Mouse (Mus musculus) NIH3T3 (cell line): ENCODE data around the gene Map1s.
"Not testable (repeated sequence)": the region's sequence is repeated elsewhere in the genome, so short reads cannot be mapped to it uniquely, and the experiment has no call there.

Source experiments
- DNase-seq: peaks from one replicate; pipeline ENCODE4 v3.0.0-alpha.2; 2012; ENCODE audit warnings: low read depth

Gene Map1s

DNA sequence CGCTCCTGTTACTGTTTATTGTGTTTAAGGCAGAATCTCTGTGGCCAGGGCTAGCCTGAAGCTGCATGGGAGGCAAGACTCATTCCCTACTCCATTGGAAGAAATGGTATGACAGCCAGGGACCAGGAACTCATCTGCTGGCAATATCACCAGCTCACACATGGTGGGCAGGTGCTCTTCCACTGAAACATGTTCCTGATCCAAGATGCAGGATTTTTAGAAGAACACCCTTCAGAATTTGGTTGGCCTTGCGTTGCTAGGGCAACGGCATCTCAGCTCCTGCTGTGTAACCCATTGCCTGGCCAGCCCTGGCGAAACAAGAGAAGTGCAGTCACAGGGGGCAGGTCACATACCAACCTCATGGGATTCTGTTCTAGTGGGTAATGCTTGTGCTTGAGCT is 26.2 kb upstream of the Map1s start:
- peak; percentile 68 for DNase-seq

DNA sequence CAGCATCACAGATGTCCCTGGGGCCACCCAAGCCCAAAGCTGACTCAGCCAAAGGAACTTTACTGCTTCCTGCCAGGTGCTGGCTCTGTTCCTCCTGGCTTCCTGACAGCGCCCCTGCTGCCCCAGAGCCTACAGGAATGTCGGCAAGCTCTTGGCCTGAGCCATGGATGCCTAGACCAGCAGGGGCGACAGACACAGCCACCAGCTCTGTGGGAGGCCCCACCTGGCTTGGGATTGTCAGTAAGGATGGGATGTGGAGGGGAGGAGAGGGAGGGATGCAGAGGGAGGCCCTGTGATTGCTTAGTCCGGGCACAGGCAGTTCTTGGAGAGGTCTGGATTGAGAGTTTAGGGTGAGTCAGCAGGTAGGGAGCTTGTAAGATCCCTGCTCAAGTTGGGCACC is 25.6 kb upstream of the Map1s start:
- peak; percentile 74 for DNase-seq

DNA sequence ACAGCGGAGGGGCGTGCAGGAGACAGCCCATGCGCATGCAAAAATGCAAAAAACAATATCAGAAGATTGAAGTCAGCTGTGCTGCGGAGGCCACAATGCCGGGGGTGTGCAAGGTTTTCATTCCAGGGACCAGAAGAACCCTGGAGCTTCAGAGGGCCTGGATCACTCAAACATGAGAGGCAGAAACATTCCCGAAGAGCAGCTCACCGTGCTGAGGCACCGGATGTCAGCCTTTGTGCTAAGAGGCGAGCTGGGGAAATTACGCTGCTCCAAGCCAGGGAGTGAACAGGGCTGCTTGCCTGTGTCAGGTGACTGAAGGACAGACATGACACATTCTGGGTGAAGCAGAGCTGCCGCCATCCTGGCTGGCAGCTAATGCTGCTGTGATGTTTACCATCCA is 25.2 kb upstream of the Map1s start:
- DNase-seq, result peak; percentile 83

DNA sequence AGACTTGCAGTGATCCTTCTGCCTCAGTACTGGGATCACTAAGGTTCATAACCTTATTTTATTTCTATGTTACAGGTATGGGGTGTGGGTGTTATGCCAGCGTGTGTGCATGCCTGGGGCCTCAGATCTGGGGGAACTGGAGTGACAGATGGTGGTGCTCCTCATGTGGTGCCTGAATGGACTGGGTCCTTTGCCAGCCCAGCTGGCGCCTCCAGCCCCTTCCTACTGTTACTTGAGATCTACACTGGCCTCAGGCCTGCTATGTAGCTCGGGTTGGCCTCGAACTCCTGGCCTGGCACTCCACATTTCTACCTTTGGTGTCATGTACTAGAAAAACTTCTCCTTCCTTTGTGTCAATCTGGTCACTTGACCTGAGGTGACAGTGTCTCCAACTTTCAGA is 21.5 kb upstream of the Map1s start:
- no peak for DNase-seq

DNA sequence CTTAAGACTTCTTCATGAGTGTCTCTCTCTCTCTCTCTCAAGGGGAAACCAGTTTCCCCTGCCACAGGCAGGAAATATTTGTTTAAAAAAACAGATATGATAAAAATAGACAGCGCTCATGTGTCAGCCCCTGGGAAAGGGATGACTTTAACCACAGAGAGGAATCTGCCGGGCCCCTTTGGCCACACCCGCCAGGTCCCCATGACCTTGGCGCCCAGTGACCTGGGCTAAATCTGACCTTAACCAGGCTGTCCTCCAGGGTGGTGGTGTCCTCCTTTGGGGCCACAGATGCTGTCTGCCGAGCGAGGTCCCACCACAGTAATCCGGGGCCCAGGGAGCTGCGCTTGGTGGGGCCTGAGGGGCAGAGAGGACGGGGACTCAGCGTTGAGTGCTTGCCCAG is 21.0 kb upstream of the Map1s start:
- DNase-seq, result no peak

DNA sequence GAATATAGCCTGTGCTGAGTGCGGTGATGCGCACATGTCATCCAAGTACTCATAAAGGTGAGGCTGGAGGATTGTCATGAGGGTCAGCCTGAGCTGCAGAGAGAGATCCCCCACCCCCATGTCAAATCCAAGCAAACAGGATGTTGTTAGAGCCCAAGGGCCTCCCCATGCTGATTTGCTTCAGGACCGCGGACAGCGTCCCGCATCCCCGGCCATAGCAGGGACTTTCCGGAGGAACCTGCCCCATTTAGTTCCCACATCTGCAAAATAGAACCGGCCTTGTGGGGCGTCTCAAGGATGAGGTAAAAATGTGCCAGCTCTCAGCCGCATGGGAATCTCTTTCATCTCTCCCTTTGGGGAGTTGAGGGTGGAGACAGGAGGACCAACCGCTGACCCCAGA is 20.1 kb upstream of the Map1s start:
- peak; percentile 85 for DNase-seq

DNA sequence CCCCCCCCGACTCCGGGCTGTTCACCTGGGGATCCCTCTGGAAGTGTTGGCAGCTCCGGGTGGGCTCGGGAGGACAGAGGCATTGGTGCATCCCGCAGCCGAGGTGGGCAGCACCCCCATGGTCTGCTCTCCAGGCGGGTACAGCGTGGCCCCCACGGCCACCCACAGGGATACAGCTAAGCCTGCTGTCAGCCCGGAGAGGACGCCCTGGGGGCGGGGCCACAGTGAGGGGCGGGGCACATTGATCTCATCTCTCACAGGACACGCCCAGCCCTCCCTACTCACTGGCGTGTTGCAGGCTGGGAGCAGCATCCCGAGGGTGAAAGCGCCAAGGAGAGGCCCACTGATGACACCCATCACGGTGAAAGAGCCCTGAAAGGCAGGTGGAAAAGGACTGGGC is 18.1 kb upstream of the Map1s start:
- no peak for DNase-seq

DNA sequence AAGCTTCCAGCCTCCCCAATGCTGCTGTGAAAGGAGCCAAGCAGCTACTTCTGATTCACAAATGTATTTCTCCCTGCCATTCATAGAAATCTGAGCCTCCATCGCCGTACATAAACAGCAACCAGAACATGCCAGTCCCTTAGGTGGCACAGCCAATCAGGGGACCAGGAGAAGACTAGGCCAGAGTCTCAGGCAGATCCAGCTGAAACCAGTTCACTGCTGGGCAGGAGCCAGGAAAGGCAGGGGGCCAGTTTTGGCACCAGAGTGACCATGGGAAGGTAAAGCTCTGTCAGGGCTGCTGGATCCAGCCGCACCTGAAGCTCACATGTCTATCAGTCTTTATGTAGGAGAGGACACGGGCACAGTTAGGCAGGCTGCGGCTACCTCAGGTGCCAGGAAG is 15.1 kb upstream of the Map1s start:
- DNase-seq, result no peak

DNA sequence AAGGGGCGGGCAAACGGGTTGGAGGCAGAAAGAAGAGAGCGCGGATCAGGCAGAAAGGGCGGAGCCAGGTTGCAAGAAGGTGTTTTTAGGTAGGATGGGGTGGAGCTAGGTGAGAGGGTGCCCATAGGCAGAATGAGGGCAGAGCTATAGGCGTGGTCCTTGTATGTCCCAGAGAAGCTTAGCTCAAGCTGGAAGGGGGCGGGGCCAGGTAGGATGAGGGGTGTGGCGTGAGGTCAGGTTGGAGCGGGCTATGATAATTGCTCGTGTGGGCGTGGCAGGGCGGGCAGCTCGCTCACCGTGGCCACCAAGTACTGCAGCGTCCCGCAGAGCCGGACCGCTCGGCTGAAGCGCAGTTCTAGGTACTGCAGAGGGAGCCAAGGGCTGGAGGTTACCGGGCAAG is 14.4 kb upstream of the Map1s start:
- no peak for DNase-seq

DNA sequence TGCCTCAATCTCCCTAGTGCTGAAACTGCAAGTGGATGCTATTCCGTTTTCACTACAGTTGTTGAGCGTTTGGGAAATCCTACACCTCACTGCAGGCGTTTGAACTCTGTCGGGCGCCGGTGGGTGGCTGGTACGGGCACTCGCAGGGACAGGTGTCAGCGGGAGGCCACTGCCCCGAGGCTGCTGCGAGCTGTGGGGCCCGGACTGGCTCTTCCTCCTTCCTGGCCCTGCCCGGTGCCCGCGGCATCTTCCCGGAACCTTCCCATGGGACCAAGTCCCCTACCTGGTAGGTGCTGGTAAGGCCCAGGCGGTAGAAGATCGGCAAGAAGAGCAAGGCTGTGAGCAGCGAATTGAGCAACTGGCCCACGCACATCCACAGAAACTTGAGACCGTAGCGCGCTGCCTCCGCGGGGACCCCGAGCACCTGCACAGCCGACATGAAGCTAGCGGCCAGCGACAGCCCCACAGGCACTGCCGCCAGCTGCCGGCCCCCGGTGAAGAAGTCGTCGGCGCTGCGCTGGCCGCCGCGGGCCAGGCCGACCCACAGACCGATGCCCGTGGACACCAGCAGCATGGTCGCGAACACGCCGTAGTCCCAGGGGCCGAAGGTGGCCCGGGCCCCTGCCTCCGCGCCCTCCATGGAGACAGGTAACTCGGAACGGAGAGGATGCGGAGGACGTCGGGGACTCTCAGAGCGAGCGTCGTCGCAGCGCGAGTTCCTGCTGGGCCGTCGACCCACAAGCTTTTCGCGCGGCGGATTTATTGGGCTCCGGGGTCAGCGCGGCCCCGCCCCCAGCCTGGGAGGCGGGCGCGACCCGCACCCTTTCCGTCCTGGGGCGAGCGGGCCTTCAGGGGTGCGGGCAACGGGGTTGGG is 13.5 kb upstream of the Map1s start, which contains the start of gene Slc5a5:
TSS of gene Slc5a5 (minus strand) at position 736 of the 874 bp plus-strand sequence.
- DNase-seq, result no peak

DNA sequence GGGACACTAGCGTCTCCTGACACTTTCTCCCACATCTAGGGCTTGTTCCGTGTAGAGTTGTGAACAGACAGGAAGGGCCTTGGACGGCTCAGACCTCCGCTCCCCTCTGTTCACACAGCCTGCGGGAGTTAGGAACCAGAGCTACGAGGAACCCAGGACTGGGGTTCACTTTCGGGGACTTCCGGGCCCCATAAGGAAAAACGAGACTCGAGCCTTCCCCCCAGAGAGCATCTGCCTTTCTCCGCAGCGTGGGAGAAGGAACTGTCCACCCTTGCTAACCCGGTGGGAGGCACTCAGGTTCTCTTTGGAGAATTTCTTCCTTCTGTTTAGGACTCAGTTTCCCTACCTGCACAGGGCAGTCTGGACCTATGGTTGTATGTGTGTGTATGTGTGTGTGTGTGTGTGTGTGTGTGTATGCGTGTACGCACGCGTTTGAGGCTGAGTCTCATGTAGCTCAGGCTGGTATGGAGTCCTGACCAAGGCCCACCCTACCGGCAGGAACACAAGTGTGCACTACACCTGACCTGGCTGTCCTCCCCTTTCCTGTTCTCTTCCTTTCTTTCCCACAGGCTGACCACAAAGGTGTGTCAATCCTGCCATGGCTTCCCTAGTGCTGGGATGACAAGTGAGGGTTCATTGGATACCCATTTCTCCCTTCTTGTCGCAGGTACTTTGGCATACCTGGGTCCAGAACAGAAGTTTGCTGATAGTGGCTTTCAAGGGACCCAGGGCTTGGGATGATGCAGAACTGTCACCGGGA is 12.7 kb upstream of the Map1s start:
- DNase-seq, result no peak

DNA sequence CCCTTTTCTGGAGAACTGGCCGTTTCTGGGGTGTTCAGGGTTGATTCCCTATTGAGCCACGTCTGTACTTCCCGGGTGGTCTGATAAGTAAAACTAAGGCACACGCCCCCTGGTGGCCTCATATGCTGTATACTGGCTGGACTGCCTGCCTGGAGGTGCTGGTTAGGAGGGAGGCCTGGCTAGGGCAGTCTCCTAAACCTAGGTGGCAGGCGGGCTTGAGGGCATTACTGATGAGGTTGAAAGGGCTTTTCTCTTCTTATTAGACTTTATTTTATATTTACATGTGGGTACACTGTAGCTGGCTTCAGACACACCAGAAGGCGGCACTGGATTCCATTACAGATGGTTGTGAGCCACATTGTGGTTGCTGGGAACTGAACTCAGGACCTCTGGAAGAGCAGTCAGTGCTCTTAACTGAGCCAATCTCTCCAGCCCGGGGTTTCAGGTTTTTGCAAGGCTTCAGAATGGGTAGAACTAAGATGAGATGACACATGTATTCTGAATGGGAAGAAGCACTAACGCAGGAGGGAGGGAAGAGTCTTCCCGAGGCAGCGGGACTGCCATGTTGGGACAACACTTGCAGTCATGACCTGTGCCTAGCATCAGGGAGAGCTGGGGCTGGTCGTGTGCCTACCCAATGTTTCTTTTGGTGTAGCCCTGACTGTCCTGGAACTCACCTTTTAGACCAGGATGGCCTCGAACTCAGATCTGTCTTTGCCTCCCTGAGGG is 11.9 kb upstream of the Map1s start:
- DNase-seq, result peak; percentile 94

DNA sequence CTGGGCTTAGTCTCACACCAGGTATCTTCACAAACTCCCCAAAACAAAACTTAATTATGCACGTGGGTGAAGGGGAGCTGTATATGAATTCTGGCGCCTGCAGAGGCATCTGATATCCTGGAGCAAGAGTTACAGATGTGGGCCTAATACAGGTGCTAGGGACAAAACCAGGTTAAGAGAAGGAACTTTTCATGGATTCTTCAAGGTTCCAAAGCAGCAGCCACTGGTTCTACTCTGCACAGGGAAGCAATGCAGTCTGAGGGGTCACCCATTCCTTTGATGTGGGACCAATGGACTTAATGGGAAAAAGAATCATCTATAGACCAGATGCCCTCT is 11.4 kb upstream of the Map1s start:
- no peak for DNase-seq

DNA sequence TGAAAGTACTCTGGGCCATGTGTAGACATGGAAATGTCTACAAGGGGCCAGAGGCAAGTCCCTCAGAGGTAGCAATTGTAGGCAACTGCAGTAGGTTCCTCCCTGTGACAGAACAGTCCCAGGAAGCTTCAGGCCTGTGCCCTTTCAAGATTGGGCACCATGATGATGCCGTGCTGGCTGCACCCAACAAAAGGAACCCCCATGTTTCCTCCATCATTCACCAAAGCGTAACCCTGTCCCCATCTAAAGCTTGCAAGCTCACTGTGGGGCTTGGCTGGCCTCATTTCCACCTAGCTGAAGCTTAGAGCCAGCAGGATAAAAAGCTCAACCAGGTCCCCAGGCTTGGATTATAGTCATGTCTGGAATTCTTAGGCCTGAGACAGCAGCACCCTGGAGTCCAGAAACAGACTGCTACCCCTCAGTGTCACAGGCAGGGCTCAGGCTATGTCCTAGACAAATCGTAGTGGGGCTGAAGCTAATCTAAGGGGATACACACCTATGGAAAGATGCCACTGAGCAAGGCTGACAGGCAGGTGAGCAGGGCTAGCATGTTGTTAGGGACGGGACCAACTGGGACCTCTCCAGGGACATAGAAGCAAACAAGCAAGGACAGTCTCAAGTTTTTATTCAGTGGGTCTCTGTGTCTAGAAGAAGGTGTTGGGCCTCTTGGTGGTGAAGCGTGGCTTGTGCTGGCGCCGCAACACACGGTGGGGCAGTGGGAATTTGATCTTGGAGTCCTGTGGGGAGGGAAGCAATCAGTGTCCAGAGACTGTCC is 10.8 kb upstream of the Map1s start:
- DNase-seq, result no peak

DNA sequence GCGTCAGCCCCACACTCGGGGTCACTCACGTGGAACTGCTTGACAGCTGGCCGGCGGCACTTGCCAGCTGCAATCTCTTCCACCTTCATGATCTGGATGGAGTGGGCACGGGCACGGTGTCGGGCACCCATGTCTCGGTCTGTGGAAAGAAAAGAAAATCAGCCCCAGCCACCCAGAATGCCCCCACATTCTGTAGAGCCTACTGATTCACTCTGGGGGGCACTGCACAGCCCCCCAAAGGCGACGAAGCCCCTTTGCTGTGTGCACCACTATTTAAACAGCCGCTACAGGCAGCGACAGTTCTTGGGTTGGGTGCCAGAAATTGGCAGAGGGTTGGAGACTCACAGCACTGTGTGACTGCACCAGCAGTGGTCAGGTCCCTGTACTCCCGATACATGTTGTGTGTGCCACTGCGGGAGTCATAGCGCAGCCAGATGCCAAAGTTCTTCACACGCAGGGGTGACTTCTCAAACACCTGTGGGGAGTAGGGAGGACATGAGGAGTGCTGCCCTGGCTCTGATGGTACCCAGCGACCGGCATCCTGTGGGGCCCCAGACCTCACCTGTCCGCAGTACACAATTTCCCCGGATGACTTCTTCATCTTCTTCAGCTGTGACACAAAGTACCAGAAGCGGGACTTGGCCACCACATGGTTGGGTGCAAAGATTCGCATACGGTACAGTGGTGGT is 10.0 kb upstream of the Map1s start:
- not testable (repeated sequence) for DNase-seq

DNA sequence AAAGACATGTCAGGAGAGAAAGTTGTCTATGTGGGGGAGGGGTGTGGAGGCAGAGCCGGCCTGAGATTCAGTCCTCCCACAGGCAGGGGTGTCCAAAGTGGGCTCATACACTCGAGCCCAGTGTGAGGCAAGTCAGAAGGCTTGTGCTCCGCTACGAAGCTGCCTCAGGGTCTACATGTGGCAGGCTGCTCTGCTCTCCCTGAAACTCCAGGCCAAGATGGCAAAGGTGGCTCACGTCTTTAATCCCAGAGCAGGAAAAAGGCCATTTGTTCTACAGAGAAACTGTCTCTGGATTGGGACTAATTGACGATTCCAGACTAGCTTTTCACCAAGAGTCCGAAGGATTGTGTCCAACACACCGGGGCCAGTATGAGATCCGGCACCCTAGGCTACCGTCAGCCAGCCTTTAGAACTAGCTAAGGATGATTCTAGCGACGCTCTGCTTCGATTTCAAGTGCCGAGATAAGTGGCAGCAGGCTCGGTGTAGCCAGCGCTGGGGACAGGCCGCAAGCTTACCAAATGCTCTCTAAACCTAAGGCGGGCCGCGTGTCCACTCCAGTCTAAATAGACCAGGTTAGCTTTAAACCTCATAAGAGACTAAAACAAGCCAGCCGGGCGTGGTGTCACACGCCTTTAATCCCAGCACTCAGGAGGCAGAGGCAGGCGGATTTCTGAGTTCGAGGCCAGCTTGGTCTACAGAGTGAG is 9.3 kb upstream of the Map1s start:
- peak; percentile 38 for DNase-seq

DNA sequence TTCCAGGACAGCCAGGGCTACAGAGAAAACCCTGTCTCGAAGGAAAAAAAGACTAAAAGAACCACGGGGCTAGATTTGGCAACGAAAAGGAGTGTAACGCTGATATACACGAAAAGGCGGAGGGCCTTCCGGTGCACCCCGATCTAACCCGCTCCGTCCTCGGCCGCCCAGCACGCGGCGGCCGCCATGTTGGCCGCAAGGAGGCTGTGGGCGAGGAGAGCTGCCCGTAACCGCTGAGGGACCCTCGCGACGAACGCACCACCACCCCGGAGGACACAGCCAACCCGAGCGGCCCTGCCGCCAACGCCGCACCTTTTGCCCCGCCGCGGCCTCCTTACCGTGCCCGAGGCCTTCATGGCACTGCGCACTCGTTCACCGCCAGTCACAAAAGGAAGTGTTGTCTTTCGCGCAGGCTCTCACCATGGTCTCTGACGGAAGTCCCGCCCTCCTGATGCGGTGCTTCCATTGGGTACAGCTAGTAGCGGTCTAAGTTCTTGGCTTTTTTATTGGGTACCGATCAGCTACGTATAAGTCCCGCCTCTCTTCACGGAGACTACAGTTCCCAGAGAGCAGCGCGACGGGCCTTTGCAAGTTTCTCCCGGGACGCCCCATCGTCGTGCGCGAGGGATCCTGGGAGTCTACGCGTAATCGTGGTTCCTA is 8.6 kb upstream of the Map1s start, which contains the start of gene Rpl18a:
TSS of gene Rpl18a (minus strand) at position 392 of the 660 bp plus-strand sequence.
- peak; percentile 98 for DNase-seq

DNA sequence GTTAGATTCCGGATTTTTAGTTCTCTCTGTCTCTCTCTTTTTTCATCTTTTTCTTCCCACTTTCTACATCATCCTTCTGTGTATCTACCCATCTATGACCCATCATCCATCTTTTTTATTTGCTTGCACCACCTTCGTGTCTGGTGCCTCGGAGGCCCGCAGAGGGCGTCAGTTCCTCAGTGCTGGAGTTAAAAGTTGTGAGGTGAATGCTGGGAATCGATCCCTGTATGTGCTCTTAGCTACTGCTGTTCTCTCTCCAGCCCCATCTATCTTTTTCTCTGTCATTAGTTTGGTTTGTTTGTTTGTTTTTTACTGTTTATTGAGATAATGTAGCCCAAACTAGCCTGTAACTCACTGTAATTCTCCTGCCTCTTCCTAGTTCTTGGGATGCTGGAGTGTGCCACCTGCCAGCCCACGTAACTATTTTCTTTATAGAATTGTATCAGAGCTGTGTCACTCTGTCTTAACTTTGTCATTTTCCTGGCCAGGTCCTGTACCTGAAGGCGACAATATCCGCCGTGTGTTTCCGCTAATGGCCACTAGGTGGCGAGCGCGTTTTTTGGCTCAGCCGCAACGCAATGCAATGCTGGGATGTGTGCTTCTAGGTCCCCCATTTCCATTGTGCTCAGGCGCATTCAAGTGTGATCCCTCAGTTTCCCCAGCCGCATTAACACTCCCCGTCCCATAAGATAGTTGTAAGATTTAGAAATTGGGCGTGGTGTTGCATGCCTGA is 7.9 kb upstream of the Map1s start:
- DNase-seq, result peak; percentile 87

DNA sequence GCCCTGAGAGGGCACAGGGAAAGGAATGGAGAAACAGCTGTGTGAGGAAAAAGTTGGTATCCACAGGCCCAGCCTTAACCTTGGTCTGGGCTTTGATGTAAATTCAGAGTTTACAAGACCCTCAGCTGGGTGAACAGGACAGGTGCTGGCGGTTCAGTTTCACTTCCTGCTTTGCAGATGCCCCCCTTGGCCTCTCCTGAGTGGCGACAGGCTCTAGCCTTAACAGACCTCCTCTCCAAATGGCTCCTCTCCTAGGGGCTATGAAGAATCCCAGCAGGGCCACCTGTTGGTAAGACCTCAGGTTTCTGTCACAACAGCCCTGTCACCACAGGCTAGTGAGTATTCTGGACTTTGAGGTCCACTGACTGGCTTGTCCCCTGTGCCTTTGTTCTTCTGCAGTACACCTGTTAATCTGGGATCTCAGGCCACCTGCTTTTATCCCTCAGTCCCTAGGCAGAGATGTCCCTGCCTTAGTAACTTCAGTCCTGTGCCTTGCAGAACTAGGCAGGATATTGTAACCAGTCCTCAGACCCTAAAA is 7.0 kb upstream of the Map1s start:
- no peak for DNase-seq
